Mouse (Mus musculus) kidney, postnatal 0 days (tissue): Measurements from ENCODE around the gene Gm20815. TPM values are rescaled to one million over a fixed set of nuclear protein-coding genes. Genes with fewer than 3 reads are reported as not detected.
"Not testable (repeated sequence)": the region's sequence is repeated elsewhere in the genome, so short reads cannot be mapped to it uniquely, and the experiment has no call there.

Experiments
- ATAC-seq: fragments of 200-750 bp; cut with Nextera tagmentation; replicated peaks from 2 replicates; pipeline ENCODE4 v1.8.0; 2017; ENCODE audit warnings: low read depth, moderate number of reproducible peaks, moderate TSS enrichment, moderate library complexity; ENCODE audit not compliant: low FRiP score
- DNase-seq: peaks from one replicate; pipeline ENCODE4 v3.0.0-alpha.2; 2016; ENCODE audit warnings: low spot score
- H3K27ac ChIP-seq: fragments of 300-500 bp; sonication (generic); 2 replicates; pipeline ENCODE4 v1.5.1; 2014; ENCODE audit warnings: mild to moderate bottlenecking
- H3K27me3 ChIP-seq: fragments of 300-500 bp; sonication (generic); 2 replicates; pipeline ENCODE4 v1.6.1; 2014; ENCODE audit warnings: low read length, mixed read lengths; ENCODE audit not compliant: insufficient read depth
- H3K36me3 ChIP-seq: fragments of 300-500 bp; sonication (generic); 2 replicates; pipeline ENCODE4 v1.6.1; 2014; ENCODE audit warnings: low read length, mixed read lengths; ENCODE audit not compliant: insufficient read depth
- H3K4me1 ChIP-seq: fragments of 300-500 bp; sonication (generic); replicated peaks from 2 replicates; pipeline ENCODE4 v1.6.1; 2014; ENCODE audit warnings: antibody characterized with exemption, low read length, mixed read lengths; ENCODE audit not compliant: insufficient read depth
- H3K4me2 ChIP-seq: fragments of 300-500 bp; sonication (generic); 2 replicates; pipeline ENCODE4 v1.6.1; 2014; ENCODE audit warnings: mild to moderate bottlenecking, low read length, moderate library complexity, mixed read lengths
- H3K4me3 ChIP-seq: fragments of 300-500 bp; sonication (generic); replicated peaks from 2 replicates; pipeline ENCODE4 v1.5.1; 2014; ENCODE audit warnings: low read depth, low read length
- H3K9ac ChIP-seq: fragments of 300-500 bp; sonication (generic); 2 replicates; pipeline ENCODE4 v1.6.1; 2014; ENCODE audit warnings: low read depth, low read length
- H3K9me3 ChIP-seq: fragments of 300-500 bp; sonication (generic); replicated peaks from 2 replicates; pipeline ENCODE4 v1.6.1; 2016; ENCODE audit warnings: low read length, inconsistent platforms, mixed read lengths
- WGBS: fragments of 180-500 bp; shearing (Covaris S2); extraction: QIAGEN DNeasy Blood & Tissue Kit; methylation state at CpG from one replicate; pipeline ENCODE4 v1.1.7; 2014; 5-methylcytosine and 5-hydroxymethylcytosine counted together
- polyA plus RNA-seq: library from polyadenylated mRNA; unstranded; fragments of >200 nt; fragmentation: Nextera tagmentation; extraction: Ambion mirVana; gene quantifications from 2 replicates; pipeline ENCODE4 v1.2.1, GENCODE M21; 2015

Gm20815 gene
- polyA plus RNA-seq, result not detected in 2 replicates

GRCm38 (mm10) chrY:8835069-8835468 lies at the start of gene Gm20815:
Gene Gm20815 (minus strand): TSS chrY:8835169.
- H3K36me3 ChIP-seq, H3K27me3 ChIP-seq, H3K4me1 ChIP-seq, H3K4me3 ChIP-seq, H3K9ac ChIP-seq, H3K27ac ChIP-seq, H3K4me2 ChIP-seq, DNase-seq, H3K9me3 ChIP-seq, ATAC-seq: not testable (repeated sequence)
- no CpG with 5 or more reads among the region's 4 CpGs for WGBS
